Mouse (Mus musculus) c-Kit-positive CD71-positive TER-119-negative erythroid progenitor cells, embryonic 14.5 days (primary cell): ENCODE data around the gene Arhgap22.
A peak's percentile ranks its signal among the peaks of the same experiment; 100 is the strongest.

Experiments
- DNase-seq: peaks from one replicate; pipeline ENCODE4 v3.0.0-alpha.2; 2013; ENCODE audit warnings: low read depth

The Arhgap22 gene

DNA sequence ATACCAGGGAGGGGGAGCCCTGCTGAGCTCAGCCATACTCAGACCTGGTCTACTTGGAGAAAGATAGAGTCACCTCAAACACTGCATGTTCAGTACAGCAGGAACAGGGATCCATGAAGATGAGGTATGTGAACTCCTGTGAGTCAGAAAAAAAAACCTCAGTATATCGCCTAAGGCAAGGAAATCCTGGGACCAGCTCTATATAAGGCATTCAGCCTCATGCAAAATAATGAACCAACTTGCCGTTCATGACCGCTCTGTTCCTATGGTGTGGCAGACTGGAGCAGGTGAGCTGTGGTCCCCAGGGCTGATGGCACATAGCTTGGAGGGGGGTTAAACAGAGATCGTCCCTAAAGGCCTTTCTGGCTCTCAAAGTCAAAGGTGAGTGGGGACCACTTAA is 68.6 kb downstream of the Arhgap22 start:
- no peak for DNase-seq

DNA sequence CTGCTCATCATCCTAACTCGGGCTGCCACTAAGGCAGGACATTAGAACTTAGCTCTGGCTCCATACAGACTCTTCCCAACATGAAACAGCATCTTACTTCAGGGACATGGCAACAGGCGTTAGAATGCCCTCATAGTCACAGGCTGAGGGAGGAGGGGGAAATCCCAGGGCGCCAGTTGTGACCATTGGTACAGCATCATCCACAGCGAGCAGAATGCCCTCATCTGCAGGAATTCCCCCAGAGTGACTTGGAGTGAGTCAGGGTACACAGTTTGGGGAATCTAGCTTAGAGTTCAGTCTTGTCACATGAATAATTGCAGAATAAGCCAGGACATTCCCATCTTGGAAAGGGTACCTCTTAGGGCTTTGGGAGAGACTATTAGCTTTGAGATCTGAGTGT is 74.1 kb downstream of the Arhgap22 start:
- no peak for DNase-seq

DNA sequence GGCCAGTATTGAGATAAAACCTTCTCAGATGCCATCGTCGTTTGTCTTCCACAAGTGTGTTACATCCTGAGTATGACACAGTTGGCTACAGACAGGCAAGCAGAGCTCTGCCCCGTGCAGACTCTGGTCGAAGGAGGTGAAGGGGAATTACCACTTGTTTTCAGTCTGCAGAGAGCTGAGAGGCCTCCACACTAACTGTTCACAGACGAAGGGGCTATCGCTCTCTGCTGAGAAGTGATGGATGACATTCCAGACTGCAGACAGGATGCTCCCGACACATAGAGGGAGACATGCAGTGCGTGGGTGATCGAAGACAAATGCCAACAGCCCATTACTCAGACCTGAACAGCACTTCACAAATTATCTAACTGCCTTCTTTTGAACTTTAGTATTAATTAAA is 76.2 kb downstream of the Arhgap22 start:
- no peak for DNase-seq

DNA sequence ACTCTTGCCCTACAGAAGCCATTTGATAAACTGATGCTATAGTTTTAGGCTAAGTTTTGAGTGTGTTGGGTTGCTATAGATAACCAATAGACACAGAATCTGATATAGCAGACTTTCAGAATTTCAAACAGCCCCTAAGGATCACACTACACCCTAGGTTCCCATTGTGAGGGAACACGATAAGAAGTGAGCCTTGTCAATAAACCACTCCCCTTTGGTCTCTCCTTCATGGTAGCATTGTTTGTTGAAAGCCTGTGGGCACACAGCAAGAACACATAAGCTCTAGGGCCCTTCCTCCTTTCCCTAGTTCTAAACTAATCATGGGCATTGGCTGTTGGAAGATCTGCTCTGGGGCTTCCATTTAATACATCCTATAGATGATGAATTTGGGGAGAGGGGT is 80.7 kb downstream of the Arhgap22 start:
- no peak for DNase-seq

DNA sequence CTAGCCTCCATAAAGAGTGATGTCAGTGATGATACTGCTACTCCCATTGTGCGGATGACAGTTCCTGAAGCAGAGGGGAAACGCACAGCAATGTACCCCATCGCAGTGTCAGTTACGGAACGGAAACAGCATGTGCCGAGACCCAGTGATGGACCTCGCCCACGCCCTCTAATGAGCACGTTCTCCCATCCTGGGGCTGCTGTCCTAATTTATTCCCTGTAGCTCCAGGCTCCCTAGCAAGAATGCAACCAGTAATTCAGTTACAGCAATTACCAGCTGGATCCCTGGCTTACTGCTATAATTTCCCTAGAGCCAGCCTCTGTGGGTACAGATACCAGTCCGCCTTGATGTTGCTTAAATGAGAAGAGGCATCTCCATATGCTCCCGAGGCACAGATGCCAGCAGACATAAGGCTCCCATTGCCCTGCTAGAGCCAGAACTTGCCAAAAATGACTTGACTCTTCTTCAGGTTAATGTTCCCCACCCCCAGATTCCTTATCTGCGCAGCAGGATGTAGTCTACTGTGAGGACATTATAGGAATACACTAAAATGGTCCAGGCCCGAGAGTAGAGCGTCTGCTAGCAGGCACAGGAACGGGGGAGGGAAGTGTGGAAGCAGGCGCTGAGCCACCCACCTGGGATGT is 83.0 kb downstream of the Arhgap22 start:
- no peak for DNase-seq

DNA sequence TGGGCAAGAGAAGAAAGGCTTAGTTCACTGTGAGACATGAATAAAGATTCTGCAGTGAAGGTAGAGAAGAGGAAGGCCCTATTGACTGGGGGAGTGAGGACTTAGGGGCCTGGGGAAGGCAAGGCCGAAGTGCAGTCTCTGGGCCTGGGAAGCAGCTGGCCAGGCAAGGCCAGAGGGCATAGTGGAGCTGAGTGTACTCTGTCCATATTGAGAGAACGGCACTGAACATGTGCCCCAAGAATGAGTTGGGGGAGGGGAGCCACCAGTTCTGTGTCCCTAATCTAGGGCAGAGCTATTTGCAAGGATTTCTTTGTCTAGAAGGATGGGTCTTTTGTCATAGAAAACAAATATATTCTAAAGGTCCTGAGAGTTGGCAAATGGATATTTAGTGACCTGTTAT is 86.8 kb downstream of the Arhgap22 start:
- DNase-seq = no peak

DNA sequence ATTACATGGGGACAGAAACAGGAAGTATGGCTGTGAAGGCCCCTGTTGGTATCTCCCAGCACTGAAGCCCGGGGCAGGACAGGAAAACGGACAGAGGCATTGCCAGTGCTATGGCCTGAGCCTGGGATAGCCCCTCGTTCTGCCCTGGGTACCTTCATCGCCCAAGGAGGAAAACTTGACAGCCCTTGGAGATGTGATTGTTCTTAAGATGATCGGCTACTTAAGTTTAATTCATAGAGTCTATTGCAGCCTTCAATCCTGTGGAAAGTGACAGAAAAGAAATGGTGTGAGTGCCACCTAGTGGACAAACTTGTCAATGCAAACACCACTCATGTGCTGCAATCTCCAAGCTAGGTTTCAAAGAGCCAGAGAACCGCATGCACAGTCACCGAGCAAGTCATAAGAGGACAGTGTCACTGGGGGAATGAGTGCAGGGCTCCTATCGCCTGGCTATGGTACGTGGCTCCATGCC is 89.6 kb downstream of the Arhgap22 start:
- DNase-seq = peak; percentile 62

DNA sequence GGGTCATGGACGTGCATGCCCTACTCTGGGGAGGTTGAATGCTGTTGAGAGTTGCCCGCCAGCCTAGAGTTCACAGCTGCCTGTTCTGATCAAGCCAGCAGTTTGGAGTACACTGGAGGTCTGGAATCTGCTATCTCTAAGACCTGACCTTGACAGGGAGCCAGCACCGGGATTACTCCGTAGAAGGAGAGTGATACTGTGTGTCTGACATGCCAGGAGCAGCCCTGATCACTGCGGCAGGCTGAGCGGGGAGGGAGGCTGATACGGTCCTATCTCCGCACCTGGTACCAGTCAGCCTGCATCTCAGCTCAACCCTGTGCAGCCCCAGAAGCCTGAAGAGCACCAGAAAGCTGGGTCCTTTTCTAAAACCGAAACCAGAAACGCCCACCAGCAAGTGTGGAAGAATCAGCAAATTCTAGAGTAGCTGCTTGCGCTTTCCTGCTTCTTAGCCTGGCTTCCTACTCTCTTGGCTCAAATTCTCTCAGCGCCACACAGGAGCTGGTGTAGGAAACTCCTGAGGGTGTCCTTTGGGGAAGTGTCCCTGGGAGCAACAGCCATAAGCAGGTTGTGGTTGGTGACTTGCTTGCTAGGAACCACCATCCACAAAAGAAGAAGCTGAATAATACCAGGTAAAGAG is 91.9 kb downstream of the Arhgap22 start:
- DNase-seq = no peak

DNA sequence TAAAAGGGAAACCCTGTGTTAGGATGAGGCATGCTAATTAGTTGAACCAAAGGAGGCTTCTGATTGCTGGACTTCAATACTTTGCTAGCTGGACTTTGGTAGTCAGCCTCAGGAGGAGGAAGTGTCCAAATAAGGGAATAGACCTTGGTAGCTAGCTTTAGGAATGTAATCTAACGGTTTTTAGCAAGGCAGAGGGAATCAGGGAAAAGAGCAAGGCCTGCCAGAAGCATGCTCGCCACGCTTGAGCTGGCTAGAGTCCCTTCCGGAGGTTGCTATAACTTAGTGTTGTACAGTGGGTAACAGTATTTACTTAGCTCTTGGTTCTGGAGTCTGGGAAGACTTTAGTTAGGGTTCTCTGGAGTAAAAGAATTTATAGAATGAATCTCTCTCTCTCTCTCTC is 96.9 kb downstream of the Arhgap22 start:
- DNase-seq = no peak

DNA sequence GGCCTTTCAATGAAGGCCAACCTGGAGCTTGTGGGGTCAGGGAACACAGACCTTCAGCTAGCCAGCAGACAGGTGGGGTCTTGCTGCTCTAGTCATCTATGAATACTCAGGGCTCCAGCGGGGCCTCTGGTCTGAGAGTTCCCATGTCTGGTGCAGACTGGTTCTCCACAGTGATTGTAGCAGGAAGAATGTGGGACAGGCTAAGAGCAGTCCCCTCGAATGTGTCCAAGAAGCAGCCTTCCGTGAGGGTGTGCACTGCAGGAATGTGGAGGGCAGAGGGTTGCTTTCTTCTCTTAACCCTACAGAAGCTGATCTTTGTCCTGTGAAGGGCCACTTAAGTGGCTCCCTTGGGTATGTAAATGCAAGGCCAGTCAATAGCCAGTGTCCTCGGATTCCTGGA is 98.5 kb downstream of the Arhgap22 start:
- DNase-seq = no peak

DNA sequence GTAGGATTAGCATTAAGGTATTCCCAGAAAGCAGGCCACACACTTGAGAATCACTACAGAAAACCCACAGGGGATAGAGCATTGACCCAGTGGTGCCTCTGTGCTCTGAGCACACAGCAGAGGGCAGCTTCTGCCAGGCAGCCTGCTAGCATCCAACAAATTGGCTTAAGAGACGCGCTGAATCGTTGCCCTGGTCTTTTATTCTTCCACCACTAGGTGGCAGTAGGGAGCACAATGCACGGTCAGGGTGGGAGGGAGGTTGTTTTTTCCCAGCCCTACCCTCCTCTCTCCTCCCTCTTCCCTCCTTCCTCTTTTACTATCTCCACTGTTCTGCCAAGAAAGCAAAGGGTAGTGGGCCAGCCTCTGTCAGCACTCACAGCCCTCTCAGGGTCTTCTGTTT is 99.8 kb downstream of the Arhgap22 start:
- DNase-seq = peak; percentile 47

DNA sequence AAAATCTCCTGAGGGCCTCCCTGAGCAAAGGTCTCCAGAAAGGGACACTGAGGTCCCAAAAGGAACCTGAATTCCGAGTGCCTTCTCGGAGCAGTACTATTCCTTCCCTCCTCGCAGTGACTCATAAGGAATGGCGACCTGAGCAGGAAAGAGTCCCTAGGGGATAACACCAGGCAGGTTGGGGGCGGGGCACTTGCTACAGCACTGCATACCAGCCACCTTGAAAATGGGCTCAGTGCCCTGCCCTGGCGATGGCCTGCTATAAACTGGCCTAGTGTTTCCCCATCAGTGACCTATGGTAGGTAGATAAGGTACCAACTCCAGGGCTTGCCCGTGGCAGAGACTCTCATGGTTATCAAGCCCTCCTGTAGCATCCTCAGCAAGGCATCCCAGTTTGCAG is 100.3 kb downstream of the Arhgap22 start:
- DNase-seq = no peak

DNA sequence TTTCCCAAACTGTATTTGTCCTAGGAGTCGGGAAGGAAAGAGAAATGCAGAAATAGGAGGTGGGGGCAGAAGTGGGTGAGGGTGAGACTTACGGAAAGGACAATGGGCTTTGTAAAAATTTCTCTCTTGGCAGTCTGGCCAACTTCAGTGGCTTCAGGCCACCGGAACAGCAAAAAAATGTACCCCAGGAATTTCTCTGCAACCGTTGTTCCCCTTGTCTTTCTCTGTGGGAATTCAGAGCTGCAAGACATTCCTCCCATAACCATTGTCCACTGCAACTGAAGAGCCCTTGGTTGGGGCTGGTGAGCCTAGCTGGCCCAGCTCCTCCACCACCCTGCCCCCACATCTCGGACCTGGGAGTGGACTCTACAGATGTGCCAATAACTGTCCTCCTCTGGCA is 101.3 kb downstream of the Arhgap22 start:
- no peak for DNase-seq

DNA sequence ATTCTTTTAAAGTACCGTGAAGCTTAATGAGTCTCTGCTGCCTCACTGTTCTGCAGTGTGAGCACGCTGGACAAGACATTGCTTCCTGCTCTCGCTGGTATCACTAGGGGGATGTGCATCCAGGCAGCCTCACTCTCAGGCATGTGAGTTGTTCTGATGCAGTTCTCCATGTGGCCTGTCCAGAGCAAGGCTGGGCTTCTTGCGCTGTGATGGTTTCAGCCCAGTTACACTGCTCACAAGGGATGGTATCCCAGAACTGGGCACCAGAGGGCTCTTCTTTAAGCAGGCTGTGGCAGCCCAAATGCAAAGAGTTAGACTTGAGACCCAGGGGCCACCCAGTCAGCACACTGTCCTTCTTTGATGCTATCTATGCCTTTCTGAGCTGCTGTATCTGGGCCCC is 101.9 kb downstream of the Arhgap22 start:
- no peak for DNase-seq

DNA sequence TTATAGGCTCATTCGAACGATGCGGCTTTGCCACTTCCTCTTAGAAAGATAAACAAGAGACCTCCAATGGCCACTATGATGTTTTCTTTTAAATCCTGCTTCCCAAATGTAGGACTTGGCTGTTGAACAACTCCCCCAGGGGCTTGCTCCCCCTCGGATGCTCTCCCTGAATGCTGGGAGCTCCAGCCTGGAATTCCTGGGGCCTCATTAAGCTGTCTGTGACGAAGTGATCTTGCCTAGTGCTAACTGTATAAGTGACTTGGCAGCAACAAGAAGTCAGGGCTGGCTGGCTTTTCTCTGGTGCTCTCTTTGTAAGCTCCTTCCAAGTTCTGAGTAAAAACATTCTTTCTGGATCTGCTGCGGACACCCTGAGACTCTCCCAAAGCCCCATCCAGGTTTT is 104.1 kb downstream of the Arhgap22 start:
- DNase-seq = no peak

DNA sequence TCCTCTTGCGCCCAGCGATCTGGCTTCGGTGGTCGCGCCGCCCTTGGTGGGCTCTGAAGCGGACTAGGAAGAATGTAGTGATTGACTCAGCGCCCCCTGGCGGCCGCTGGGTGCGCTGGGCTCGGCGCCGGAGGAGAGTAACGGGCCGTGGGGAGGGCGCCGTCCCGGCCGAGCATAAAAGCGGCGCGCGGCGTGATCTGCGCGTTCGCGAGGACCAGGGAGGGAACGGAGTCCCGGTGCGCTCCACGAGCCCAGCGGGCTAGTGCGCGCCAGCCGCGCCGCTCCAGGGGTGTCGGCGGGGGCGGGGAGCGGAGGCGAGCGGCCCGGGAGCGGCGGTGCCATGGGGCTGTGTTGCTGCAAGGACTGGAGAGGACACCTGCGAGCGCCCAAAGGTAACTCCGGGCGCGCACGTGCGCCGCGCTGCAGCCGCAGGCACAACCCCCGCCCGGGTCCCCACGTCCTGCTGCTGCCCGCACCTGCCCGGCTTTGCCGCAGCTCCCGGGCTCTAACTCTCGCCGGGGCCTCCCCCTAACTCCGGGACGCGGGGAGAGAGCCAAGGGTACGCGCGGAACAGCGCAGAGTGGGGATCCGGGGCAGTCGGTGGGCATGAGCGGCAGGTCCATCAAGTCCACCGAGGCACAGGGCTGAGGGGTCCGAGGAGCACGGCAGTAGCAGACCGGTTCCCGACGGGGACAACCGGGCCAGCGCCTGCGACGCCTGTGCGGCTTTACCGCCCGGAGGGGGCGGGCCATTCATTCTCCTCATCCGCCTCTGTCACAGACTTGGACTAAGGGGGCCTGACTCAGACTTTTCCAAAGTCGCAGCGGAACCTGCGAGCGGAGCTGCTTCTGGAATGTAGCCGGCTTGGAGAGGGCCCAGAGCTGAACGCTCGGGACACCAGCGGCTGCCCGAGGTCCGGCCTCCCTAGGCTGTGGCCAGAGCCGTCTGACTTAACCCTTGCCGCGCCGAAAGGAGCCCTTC is 106.0 kb downstream of the Arhgap22 start:
- no peak for DNase-seq

DNA sequence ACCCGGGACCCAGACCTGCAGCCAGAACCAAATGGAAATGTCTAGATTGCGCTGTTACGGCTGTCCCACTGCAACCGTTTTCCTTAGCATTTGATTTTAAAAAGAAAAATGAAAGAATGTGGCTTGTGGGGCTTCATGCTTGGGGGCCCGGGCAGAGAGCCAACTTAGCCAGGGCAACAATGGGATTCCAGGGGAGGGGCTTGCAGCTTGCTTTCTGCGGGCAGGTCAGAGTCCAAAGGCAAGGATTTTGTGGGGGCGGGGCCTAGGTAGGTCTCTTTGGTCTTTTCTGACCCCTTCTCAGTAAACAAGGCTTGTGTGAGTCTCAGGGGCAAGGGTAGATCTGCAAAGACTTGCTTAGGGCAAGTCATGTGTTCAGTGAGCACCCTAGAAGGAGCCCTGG is 107.0 kb downstream of the Arhgap22 start:
- DNase-seq = no peak

DNA sequence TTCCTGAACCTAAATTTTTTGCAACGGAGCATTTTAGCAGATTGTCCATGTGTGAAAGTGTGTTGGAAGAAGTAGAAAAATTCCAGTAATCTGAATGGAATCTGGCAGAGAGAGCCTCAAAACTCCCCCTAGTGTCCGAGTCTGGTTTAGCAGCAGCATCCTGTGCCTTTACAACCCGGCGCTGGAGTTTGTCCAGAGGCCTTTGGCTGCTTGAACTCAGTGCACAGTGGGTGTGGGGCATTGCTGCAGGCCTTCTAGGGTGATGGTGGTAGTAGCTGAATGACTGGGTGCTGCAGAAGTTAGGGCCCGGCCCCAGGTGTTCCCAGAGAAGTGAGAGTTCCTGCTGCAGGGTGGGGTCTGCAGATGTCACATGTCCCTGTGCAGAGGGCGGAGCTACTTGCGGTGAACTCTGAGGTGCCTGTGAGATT is 108.8 kb downstream of the Arhgap22 start:
- DNase-seq = peak; percentile 25

DNA sequence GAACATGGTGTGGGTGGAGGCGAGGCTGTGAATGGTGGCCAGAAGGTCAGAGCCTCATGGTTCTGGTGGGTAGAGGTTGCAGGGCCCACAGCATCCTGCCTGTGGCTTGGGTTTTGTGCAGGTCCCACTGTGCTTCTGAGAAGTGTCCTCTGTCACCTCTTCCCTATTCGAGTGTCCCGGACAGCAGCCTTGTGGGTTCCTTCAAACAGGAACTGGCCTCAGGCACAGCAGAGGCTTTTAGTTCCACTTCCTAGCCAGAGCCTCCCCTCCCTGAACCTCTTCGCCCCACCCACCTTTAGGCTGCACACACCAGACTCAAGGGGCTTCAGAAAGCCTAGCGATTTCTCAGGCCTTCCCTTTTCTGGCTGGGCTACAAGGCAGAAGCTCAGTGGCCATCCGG is 110.7 kb downstream of the Arhgap22 start:
- no peak for DNase-seq

DNA sequence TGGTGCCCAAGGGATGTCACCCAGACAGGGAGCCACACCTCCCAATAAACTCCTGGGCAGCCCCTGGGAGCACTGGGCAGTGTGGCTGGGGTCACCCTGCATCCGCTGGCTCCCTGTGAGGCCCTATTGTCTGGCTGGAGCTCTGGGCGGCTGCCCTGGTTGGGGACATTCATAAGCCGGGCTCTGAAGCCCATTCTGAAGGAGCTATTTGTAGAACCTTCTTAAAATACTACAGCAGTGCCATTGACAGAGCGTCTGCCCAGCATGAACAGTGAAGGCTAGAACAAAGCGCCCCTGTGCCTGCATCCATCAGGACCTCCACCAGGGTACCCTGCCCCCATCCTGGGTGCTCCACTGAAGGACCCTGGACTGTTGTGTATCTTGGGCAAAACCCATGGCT is 114.5 kb downstream of the Arhgap22 start:
- no peak for DNase-seq

DNA sequence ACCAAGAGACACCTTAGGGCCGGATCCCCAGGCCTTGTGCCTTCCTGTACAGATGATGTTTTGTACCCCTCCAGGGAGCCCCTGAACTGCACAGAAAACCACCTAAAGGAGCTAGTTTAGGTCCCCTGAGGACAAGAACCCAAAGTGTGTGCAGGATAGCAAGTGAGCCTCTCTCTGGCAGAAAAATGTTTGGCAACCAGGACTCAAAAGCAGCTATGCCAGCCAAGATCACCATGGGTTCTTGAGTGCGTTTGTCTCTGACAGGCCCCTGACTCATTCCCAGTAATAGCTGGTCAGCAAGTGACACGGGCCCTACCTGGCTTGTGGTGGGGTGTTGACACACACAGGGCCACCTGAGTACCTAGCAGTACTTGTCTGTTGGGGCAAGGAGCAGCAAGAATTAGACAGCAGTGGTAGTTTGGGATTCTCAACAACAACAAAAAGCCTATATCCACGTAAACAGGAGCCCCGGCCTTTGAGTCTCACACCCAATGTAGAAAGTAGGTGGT is 115.5 kb downstream of the Arhgap22 start:
- no peak for DNase-seq

DNA sequence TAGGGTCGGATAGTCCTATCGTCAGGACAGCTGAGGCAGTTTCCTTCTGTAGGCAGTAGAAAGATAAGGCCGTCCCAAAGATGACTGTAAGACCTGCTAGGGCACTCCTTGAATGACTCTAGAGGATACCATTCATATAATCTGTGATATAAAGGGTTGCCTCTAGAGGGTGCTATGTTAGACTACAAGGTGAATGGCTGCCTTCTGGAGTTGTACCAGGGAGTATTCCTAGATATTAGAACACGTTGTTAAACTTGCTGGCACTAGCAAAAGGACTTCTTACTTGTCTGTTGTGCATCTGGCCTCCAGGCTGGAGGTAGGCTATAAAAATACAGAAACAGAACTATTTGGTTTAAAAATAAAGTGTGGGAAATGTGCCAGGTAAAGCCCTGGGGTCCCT is 117.2 kb downstream of the Arhgap22 start:
- no peak for DNase-seq

DNA sequence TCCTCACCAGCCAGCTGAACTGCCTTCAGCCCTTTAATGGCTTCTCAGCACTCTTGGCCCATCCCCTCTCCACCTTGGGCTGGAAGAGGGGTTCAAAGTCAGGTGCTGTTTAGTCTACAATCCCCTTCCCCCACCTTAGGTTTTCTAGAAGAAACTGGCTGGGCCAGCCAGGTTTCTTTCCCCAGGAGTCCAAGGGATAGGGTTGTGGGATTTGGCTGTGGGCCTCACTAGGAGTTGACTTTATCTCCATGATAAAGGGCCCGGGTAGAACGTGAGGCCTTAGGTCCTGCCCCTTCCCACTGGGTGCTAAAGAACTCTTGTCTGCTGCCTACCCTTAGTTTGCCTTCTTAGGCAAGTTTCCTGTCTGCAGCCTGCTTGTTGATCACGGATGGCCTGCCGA is 117.8 kb downstream of the Arhgap22 start:
- no peak for DNase-seq
